Comparison of ENCODE assay signal across 17 mouse cellular contexts in genomic region chr6:83264516-83264915, GRCm38 (mm10). TPM values are rescaled to one million over a fixed set of nuclear protein-coding genes. Genes with fewer than 3 reads are reported as not detected.
DNase-seq lines count a peak whose midpoint lies in the region; ATAC-seq and TF ChIP-seq lines count a peak whose summit lies in the region.
"Had no signal": no experiment of that assay in that cellular context is flagged by ENCODE, and none has a peak within 500 bp of the region (broad histone marks: within the 10 kb centered on the region; RNA-seq: fewer than 3 reads in every experiment).

No protein-coding gene starts in this region.

- no peaks in the 10 kb centered on the region for H3K27me3 ChIP-seq in kidney, adult 2 months (replicated peaks; ENCODE audit: control insufficient read depth, insufficient read depth, low read length)
- no peaks in the 10 kb centered on the region for H3K27me3 ChIP-seq in kidney, embryonic 16.5 days (ENCODE audit: insufficient read depth, low read length)
- no peaks in the 10 kb centered on the region for H3K27me3 ChIP-seq in midbrain, embryonic 11.5 days (ENCODE audit: control insufficient read depth, insufficient read depth, low read length)
- H3K27me3 ChIP-seq in midbrain, embryonic 13.5 days: no peaks in the 10 kb centered on the region
- H3K27me3 ChIP-seq in ES-Bruce4 (ENCODE audit: control insufficient read depth, insufficient read depth, low read length, poor library complexity, severe bottlenecking): no peaks in the 10 kb centered on the region
- H3K27me3 ChIP-seq: heart, embryonic 13.5 days had no signal

- H3K27ac ChIP-seq in kidney, adult 2 months (ENCODE audit: insufficient read depth, low read depth, low read length): no peak overlapping the region
- no peak overlapping the region for H3K27ac ChIP-seq in kidney, embryonic 16.5 days (ENCODE audit: low read length)
- no peak overlapping the region for H3K27ac ChIP-seq in midbrain, embryonic 11.5 days (ENCODE audit: low read depth, low read length)
- H3K27ac ChIP-seq in midbrain, embryonic 13.5 days: no peak overlapping the region
- H3K27ac ChIP-seq in ES-Bruce4 (ENCODE audit: insufficient read depth, low read length): no peak overlapping the region
- H3K27ac ChIP-seq in bone marrow, adult 2 months (ENCODE audit: control insufficient read depth, insufficient read depth, low read depth, low read length, poor library complexity): no peak overlapping the region
- H3K27ac ChIP-seq: forebrain, embryonic 12.5 days; heart, embryonic 13.5 days; hindbrain, embryonic 13.5 days; limb, embryonic 10.5 days; liver, embryonic 15.5 days had no signal

- DNase-seq in kidney, adult 2 months: no peak
- peak; percentile 68 for DNase-seq in midbrain, embryonic 11.5 days (ENCODE audit: low spot score, missing footprints)
- no peak for DNase-seq in embryo, embryonic 11 days
- no peak for DNase-seq in cerebellum, postnatal 36 days
- DNase-seq: cerebellum, adult 2 months; kidney, postnatal 10 days had no signal

- H3K9ac ChIP-seq in kidney, embryonic 16.5 days (replicated peaks; ENCODE audit: low read length): no peak overlapping the region
- no peak overlapping the region for H3K9ac ChIP-seq in midbrain, embryonic 11.5 days (ENCODE audit: low read length)
- H3K9ac ChIP-seq in midbrain, embryonic 13.5 days (replicated peaks): no peak overlapping the region
- no peak overlapping the region for H3K9ac ChIP-seq in ES-Bruce4 (ENCODE audit: low read depth, poor library complexity, severe bottlenecking)
- H3K9ac ChIP-seq: forebrain, embryonic 12.5 days; heart, embryonic 13.5 days; hindbrain, embryonic 13.5 days; liver, embryonic 15.5 days had no signal

- H3K4me3 ChIP-seq in kidney, adult 2 months (ENCODE audit: insufficient read depth, low read depth, low read length): no peak overlapping the region
- H3K4me3 ChIP-seq in kidney, embryonic 16.5 days (ENCODE audit: low read length): no peak overlapping the region
- no peak overlapping the region for H3K4me3 ChIP-seq in midbrain, embryonic 11.5 days (ENCODE audit: low read depth, low read length)
- no peak overlapping the region for H3K4me3 ChIP-seq in midbrain, embryonic 13.5 days (replicated peaks)
- H3K4me3 ChIP-seq in ES-Bruce4 (ENCODE audit: low read depth, low read length): no peak overlapping the region
- H3K4me3 ChIP-seq in bone marrow, adult 2 months (replicated peaks; ENCODE audit: control insufficient read depth, low read depth, low read length): no peak overlapping the region
- H3K4me3 ChIP-seq: forebrain, embryonic 12.5 days; heart, embryonic 13.5 days; hindbrain, embryonic 13.5 days; limb, embryonic 10.5 days; liver, embryonic 15.5 days; megakaryocyte, embryonic 14.5 days had no signal

- H3K9me3 ChIP-seq in kidney, embryonic 16.5 days (ENCODE audit: low read length): 0 out of 2 replicates have a peak, but pooled peaks cover 3% of the 10 kb centered on the region
- H3K9me3 ChIP-seq in midbrain, embryonic 11.5 days (ENCODE audit: control insufficient read depth, low read length): no peaks in the 10 kb centered on the region
- H3K9me3 ChIP-seq in midbrain, embryonic 13.5 days: no peaks in the 10 kb centered on the region
- H3K9me3 ChIP-seq in ES-Bruce4 (replicated peaks; ENCODE audit: control insufficient read depth, insufficient read depth, low read length, poor library complexity, severe bottlenecking): no peaks in the 10 kb centered on the region
- H3K9me3 ChIP-seq: forebrain, embryonic 12.5 days; heart, embryonic 13.5 days; hindbrain, embryonic 13.5 days; limb, embryonic 10.5 days; liver, embryonic 15.5 days had no signal

- no peaks in the 10 kb centered on the region for H3K4me1 ChIP-seq in kidney, adult 2 months (ENCODE audit: control insufficient read depth, insufficient read depth, low read length)
- peaks cover 4% of the 10 kb centered on the region; the same call in 1 of the 2 replicates for H3K4me1 ChIP-seq in kidney, embryonic 16.5 days (ENCODE audit: insufficient read depth, low read length)
- peaks cover 7% of the 10 kb centered on the region for H3K4me1 ChIP-seq in midbrain, embryonic 11.5 days (ENCODE audit: control insufficient read depth, insufficient read depth, low read length)
- H3K4me1 ChIP-seq in midbrain, embryonic 13.5 days (replicated peaks): peaks cover 16% of the 10 kb centered on the region
- no peaks in the 10 kb centered on the region for H3K4me1 ChIP-seq in ES-Bruce4 (ENCODE audit: control insufficient read depth, insufficient read depth, low read length)
- H3K4me1 ChIP-seq in bone marrow, adult 2 months (ENCODE audit: control insufficient read depth, insufficient read depth, low read length): no peaks in the 10 kb centered on the region

- H3K36me3 ChIP-seq in kidney, adult 2 months (ENCODE audit: control insufficient read depth, insufficient read depth, low read length): no peaks in the 10 kb centered on the region
- H3K36me3 ChIP-seq in kidney, embryonic 16.5 days (ENCODE audit: insufficient read depth, low read length): no peaks in the 10 kb centered on the region
- no peaks in the 10 kb centered on the region for H3K36me3 ChIP-seq in midbrain, embryonic 11.5 days (ENCODE audit: control insufficient read depth, insufficient read depth, low read length)
- H3K36me3 ChIP-seq in midbrain, embryonic 13.5 days: no peaks in the 10 kb centered on the region
- H3K36me3 ChIP-seq in ES-Bruce4 (ENCODE audit: control insufficient read depth, insufficient read depth, low read length, poor library complexity, severe bottlenecking): no peaks in the 10 kb centered on the region
- H3K36me3 ChIP-seq: forebrain, embryonic 12.5 days; heart, embryonic 13.5 days; hindbrain, embryonic 13.5 days; limb, embryonic 10.5 days; liver, embryonic 15.5 days had no signal

- ATAC-seq in kidney, embryonic 16.5 days (ENCODE audit: low FRiP score, low TSS enrichment): no peak
- no peak for ATAC-seq in midbrain, embryonic 11.5 days (ENCODE audit: low FRiP score)
- ATAC-seq in midbrain, embryonic 13.5 days: no peak
- ATAC-seq: intestine, embryonic 16.5 days had no signal

- 97% methylated on average over 1 of the region's 1 CpGs for WGBS in kidney, adult 2 months
- 85% methylated on average over 1 of the region's 1 CpGs for WGBS in kidney, embryonic 16.5 days
- 95% methylated on average over 1 of the region's 1 CpGs for WGBS in midbrain, embryonic 11.5 days
- WGBS in midbrain, embryonic 13.5 days: 91% methylated on average over 1 of the region's 1 CpGs
- 85% methylated on average over 1 of the region's 1 CpGs for WGBS in bone marrow, adult 2 months

- TF ChIP-seq POLR2A in kidney, adult 2 months (IDR thresholded peaks at IDR 0.05; ENCODE audit: low read depth, low read length): no peak
- TF ChIP-seq POLR2A in ES-Bruce4 (IDR thresholded peaks at IDR 0.05; ENCODE audit: insufficient read depth, low read length): no peak
- TF ChIP-seq POLR2A in bone marrow, adult 2 months (IDR thresholded peaks at IDR 0.05; ENCODE audit: borderline replicate concordance, control insufficient read depth, low read depth, low read length): no peak

- TF ChIP-seq CTCF in kidney, adult 2 months (conservative IDR thresholded peaks at IDR 0.05; ENCODE audit: insufficient read depth, insufficient read length, low read depth, low read length): peak; percentile 23; the same call in 1 of the 2 replicates
- TF ChIP-seq CTCF in ES-Bruce4 (IDR thresholded peaks at IDR 0.05; ENCODE audit: low read depth, low read length): peak; percentile 33
- peak; percentile 20; the same call in 1 of the 2 replicates for TF ChIP-seq CTCF in bone marrow, adult 2 months (IDR thresholded peaks at IDR 0.05; ENCODE audit: control insufficient read depth, insufficient read depth, low read length)

- no peak for TF ChIP-seq EP300 in ES-Bruce4 (IDR thresholded peaks at IDR 0.05; ENCODE audit: insufficient read depth, low read depth, low read length)

- H3K4me2 ChIP-seq in kidney, embryonic 16.5 days (replicated peaks; ENCODE audit: low read depth, low read length): no peak overlapping the region
- no peak overlapping the region for H3K4me2 ChIP-seq in midbrain, embryonic 11.5 days
- H3K4me2 ChIP-seq in midbrain, embryonic 13.5 days (replicated peaks): no peak overlapping the region
- H3K4me2 ChIP-seq: forebrain, embryonic 12.5 days; heart, embryonic 13.5 days; hindbrain, embryonic 13.5 days; liver, embryonic 15.5 days had no signal

RNA-seq across cellular contexts. Expression of gene Slc4a5, which starts 44.9 kb away (rescaled TPM):
- 3.3 TPM in 2 replicates for polyA plus RNA-seq in kidney, adult 2 months (2012; rRNA removed)
- 0.72 and 0.91 TPM in 2 replicates for polyA plus RNA-seq in kidney, embryonic 16.5 days (2015; fragmentation: Nextera tagmentation; extraction: Ambion mirVana)
- 0.52 and 0.68 TPM in 2 replicates for polyA plus RNA-seq in midbrain, embryonic 11.5 days (2014; fragmentation: Nextera tagmentation; extraction: Ambion mirVana)
- polyA plus RNA-seq in midbrain, embryonic 13.5 days (2015; fragmentation: Nextera tagmentation; extraction: Ambion mirVana): 0.22 and 0.48 TPM in 2 replicates
- 2.1 and 3.8 TPM in 2 replicates for polyA plus RNA-seq in ES-Bruce4 (2011; ENCODE audit: insufficient read depth, insufficient read length, low read depth, missing spikeins)
- 1.1 TPM in 1 of 2 replicates, not detected in the other for polyA plus RNA-seq in bone marrow, adult 2 months (2011; ENCODE audit: insufficient read depth, insufficient read length, low replicate concordance, missing spikeins)
